Mouse (Mus musculus): ENCODE data around the gene Abca17.

DNA sequence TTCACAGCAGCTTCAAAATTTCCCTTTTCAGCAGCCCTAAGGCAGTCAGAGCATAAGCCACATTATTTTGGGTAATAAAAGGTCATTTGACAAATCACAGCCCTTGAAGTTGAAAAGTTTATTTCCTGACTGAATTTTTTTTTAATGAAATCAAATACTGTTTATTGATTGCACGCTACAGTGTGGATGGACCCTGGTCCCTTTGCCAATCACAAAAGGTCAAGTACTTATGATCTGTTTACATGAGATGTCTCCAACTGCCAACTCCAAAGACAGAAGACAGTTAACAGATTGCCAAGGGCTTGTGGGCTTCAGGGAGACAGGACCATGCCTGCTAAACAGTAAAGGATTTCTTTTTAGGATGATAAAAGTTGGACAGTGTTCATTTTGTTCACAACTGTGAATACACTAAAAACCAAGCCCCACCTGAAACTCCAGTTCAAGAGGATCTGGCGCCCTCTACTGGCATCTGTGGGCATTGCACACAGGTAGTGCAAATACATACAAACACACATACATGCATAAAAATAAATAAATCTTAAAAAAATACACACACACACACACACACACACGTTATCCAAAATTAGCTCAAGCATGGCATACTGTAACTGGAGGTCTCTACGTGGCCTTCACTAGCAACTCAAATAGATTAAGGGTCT lies 107.4 kb downstream of the Abca17 start:
- TF ChIP-seq CTCF (IDR thresholded peaks at IDR 0.05; ENCODE audit: borderline replicate concordance, extremely low read depth, insufficient read depth, insufficient read length): peak; percentile 57; the same call in 1 of the 2 replicates
- no peak for TF ChIP-seq POLR2A (IDR thresholded peaks at IDR 0.05; ENCODE audit: borderline replicate concordance, extremely low read depth, insufficient read depth, insufficient read length, poor library complexity, severe bottlenecking)

Data from brain, embryonic 14.5 days (tissue).